Mouse (Mus musculus) adrenal gland (tissue): ENCODE measurements around the gene Elovl1.

Experiments used
- intact Hi-C: fragments of 180-260 bp; cut with DNase I; formaldehyde crosslinking; loops from one replicate; pipeline ENCODE4 v1.15.1; 2025
- long read RNA-seq, 2 experiments: library from polyadenylated mRNA; unstranded; transcript quantifications; one replicate each; pipeline ENCODE4 v2.0.0; 2020; ENCODE audit warnings: borderline replicate concordance in 1 of 2; ENCODE audit not compliant: insufficient replicate concordance in 1 of 2

The Elovl1 gene
- long read RNA-seq, experiment 1, transcript Elovl1-201 (8 exons, 1,811 nt), result major isoform, 62 of 73 reads
- long read RNA-seq, experiment 1, partial matches to known transcripts, result 4 of 73 reads
- long read RNA-seq, experiment 1, other reads (novel, unspliced or antisense), result 7 of 73 reads
- long read RNA-seq, experiment 2, transcript Elovl1-201 (8 exons, 1,811 nt), result major isoform, 63 of 79 reads
- long read RNA-seq, experiment 2, partial matches to known transcripts, result 5 of 79 reads
- long read RNA-seq, experiment 2, other reads (novel, unspliced or antisense), result 9 of 79 reads

GRCm38 (mm10) chr4:118427768-118428451 lies at the start of gene Elovl1:
TSS of gene Elovl1 (plus strand) at chr4:118428093.
- intact Hi-C loops, result loop anchor here (2.0 kb wide), 1 partner anchor 17 kb away; no protein-coding TSS in a partner anchor

GRCm38 (mm10) chr4:118383271-118383670 lies 44.6 kb upstream of the Elovl1 start:
- intact Hi-C loops, result no loop called here

- intact Hi-C loops, result no loop called here
Observed at GRCm38 (mm10) chr4:118387316-118387715, 40.6 kb upstream of the Elovl1 start.

GRCm38 (mm10) chr4:118390146-118390545 lies 37.7 kb upstream of the Elovl1 start:
- intact Hi-C loops, result no loop called here

- intact Hi-C loops, result no loop called here
Observed at GRCm38 (mm10) chr4:118394505-118394904, 33.4 kb upstream of the Elovl1 start.

- intact Hi-C loops, result no loop called here
Observed at GRCm38 (mm10) chr4:118395289-118395688, 32.6 kb upstream of the Elovl1 start.

GRCm38 (mm10) chr4:118396433-118396832 lies 31.5 kb upstream of the Elovl1 start:
- intact Hi-C loops, result no loop called here

GRCm38 (mm10) chr4:118398400-118398799 lies 29.5 kb upstream of the Elovl1 start:
- intact Hi-C loops, result no loop called here

- intact Hi-C loops, result no loop called here
Observed at GRCm38 (mm10) chr4:118401421-118401820, 26.5 kb upstream of the Elovl1 start.

GRCm38 (mm10) chr4:118401918-118402317 lies 26.0 kb upstream of the Elovl1 start:
- intact Hi-C loops, result no loop called here

GRCm38 (mm10) chr4:118402701-118403100 lies 25.2 kb upstream of the Elovl1 start:
- intact Hi-C loops, result no loop called here

GRCm38 (mm10) chr4:118409142-118409900 lies 18.6 kb upstream of the Elovl1 start, which contains the start of the genes Szt2 and Med8:
TSS of gene Szt2 (minus strand) at chr4:118409273.
TSS of gene Med8 (plus strand) at chr4:118409337.
- intact Hi-C loops, result no loop called here

- intact Hi-C loops, result loop anchor here (2.0 kb wide), 1 partner anchor 16 kb away; no protein-coding TSS in a partner anchor
Observed at GRCm38 (mm10) chr4:118410871-118411270, 17.0 kb upstream of the Elovl1 start.

- intact Hi-C loops, result no loop called here
Observed at GRCm38 (mm10) chr4:118413553-118413952, 14.3 kb upstream of the Elovl1 start.

- intact Hi-C loops, result no loop called here
Observed at GRCm38 (mm10) chr4:118415779-118416178, 12.1 kb upstream of the Elovl1 start.

- intact Hi-C loops, result no loop called here
Observed at GRCm38 (mm10) chr4:118416329-118416728, 11.6 kb upstream of the Elovl1 start.

GRCm38 (mm10) chr4:118417112-118417797 lies 10.6 kb upstream of the Elovl1 start:
- intact Hi-C loops, result no loop called here

- intact Hi-C loops, result no loop called here
Observed at GRCm38 (mm10) chr4:118421384-118421783, 6.5 kb upstream of the Elovl1 start.

- intact Hi-C loops, result no loop called here
Observed at GRCm38 (mm10) chr4:118424541-118425160, 3.2 kb upstream of the Elovl1 start.

GRCm38 (mm10) chr4:118425374-118425773 lies 2.5 kb upstream of the Elovl1 start:
- intact Hi-C loops, result no loop called here

GRCm38 (mm10) chr4:118427415-118427767 lies 502 bp upstream of the Elovl1 start:
- intact Hi-C loops, result loop anchor here (2.0 kb wide), 1 partner anchor 17 kb away; no protein-coding TSS in a partner anchor
